Mouse (Mus musculus): ENCODE measurements around the gene Tnfrsf4. TPM values are rescaled to one million over a fixed set of nuclear protein-coding genes. Genes with fewer than 3 reads are reported as not detected.

Gene Tnfrsf4
- polyA plus RNA-seq (2014; fragmentation: Illumina TruSeq; extraction: RNeasy Lipid Tissue Mini Kit (QIAGEN cat#74804); ENCODE audit: low read depth, low replicate concordance) = not detected

DNA sequence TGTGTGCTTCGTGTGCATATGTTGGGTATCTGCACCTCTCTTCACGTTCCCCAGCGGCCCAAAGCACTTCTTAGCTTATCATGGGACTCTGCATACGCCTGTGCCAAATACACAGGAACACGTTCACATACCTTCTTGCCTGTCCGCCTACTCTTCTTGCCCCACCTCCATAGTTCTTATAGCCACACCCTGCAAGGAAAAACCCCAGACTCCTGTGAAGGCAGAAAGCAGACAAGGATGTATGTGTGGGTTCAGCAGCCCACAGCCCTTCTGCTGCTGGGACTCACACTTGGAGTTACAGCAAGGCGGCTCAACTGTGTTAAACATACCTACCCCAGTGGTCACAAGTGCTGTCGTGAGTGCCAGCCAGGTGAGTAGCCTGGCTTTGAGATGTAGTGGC is at the start of gene Tnfrsf4:
Gene Tnfrsf4, plus strand, starts transcription at position 207 of the 400 bp plus-strand sequence.

DNA sequence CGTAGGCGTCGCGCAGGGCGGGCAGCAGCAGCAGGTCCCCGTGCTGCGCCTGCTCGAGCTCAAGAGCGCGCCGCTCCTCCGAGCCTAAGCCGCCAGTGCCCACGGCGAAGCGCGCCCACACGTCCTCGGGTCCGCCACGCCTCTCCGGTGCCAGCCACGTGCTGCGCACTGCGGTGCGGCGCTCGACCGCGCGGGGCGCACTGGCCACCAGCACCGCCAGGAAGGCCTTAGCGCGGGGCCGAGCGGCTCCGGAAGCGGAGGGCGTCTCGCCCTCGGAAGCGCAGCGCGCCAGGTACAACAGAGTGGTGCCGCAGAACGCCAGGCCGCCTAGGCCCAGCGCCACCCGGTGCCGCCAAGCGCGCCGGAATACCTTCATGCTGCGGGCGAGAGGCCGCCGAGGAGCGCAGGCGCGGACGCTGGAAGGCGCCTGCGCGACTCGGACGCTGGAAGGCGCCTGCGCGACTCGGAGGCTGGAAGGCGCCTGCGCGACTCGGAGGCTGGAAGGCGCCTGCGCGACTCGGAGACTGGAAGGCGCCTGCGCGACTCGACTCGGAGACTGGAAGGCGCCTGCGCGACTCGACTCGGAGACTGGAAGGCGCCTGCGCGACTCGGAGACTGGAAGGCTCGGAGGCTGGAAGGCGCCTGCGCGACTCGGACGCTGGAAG is 21.3 kb upstream of the Tnfrsf4 start, which contains the start of the genes B3galt6 and Sdf4:
Gene B3galt6, minus strand, starts transcription at position 409 of the 665 bp plus-strand sequence.
Gene Sdf4, plus strand, starts transcription at position 632 of the 665 bp plus-strand sequence.

DNA sequence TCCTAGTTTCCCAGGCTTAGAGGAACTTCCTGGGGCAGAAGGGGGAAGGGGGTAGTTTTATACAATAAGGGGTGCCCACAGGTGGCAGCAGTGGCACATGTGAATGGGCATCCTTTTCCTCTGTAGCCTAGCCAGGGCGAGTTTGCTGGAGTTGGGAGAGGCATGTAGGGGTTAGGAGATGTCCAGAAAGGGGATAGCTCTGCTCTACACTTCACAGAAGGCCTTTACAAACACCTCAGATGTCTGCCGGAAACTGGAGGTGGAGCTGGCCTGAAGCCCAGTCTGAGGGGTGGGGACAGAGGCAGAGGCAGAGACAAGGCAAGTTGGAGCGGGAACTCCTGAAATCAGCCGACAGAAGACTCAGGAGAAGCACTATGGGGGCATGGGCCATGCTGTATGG is 12.4 kb downstream of the Tnfrsf4 start, which contains the start of gene Tnfrsf18:
Gene Tnfrsf18, plus strand, starts transcription at position 152 of the 400 bp plus-strand sequence.

DNA sequence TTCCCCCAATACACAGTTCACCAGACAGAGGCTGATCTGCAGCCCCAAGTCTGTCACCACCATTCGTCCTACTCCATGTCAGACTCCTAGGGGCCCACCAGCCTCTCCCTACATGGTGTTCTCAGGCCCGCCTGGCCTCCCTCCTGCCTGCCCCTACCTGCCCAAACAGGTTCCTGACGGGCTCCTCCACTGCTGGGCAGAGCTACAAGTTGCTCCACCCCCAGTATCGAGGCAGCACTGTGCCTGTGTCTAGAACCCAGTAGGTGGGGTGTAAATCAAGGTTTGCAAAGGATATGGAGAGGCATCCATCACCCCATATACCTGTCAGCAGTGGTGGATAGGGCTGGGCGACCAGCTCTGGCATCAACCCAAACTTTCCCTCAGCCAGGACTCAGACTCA is 45.6 kb downstream of the Tnfrsf4 start, which contains the start of gene Ttll10:
Gene Ttll10, minus strand, starts transcription at position 154 of the 400 bp plus-strand sequence.

Other genes starting within 250 kb of the Tnfrsf4 start
- gene Vwa1, start 239.1 kb upstream of the Tnfrsf4 start, polyA plus RNA-seq (2014; fragmentation: Illumina TruSeq; extraction: RNeasy Lipid Tissue Mini Kit (QIAGEN cat#74804); ENCODE audit: low read depth, low replicate concordance) = 0.52 TPM
- gene Tmem88b, start 228.0 kb upstream of the Tnfrsf4 start, polyA plus RNA-seq (2014; fragmentation: Illumina TruSeq; extraction: RNeasy Lipid Tissue Mini Kit (QIAGEN cat#74804); ENCODE audit: low read depth, low replicate concordance) = 0.70 TPM
- not detected for gene Ankrd65, start 223.4 kb upstream of the Tnfrsf4 start, polyA plus RNA-seq (2014; fragmentation: Illumina TruSeq; extraction: RNeasy Lipid Tissue Mini Kit (QIAGEN cat#74804); ENCODE audit: low read depth, low replicate concordance)
- gene Mrpl20, start 211.0 kb upstream of the Tnfrsf4 start, polyA plus RNA-seq (2014; fragmentation: Illumina TruSeq; extraction: RNeasy Lipid Tissue Mini Kit (QIAGEN cat#74804); ENCODE audit: low read depth, low replicate concordance) = 89.5 TPM
- 83.8 TPM for gene Ccnl2, start 201.4 kb upstream of the Tnfrsf4 start, polyA plus RNA-seq (2014; fragmentation: Illumina TruSeq; extraction: RNeasy Lipid Tissue Mini Kit (QIAGEN cat#74804); ENCODE audit: low read depth, low replicate concordance)
- gene Aurkaip1, start 182.6 kb upstream of the Tnfrsf4 start, polyA plus RNA-seq (2014; fragmentation: Illumina TruSeq; extraction: RNeasy Lipid Tissue Mini Kit (QIAGEN cat#74804); ENCODE audit: low read depth, low replicate concordance) = 6.2 TPM
- gene Mxra8, start 174.2 kb upstream of the Tnfrsf4 start, polyA plus RNA-seq (2014; fragmentation: Illumina TruSeq; extraction: RNeasy Lipid Tissue Mini Kit (QIAGEN cat#74804); ENCODE audit: low read depth, low replicate concordance) = 58.8 TPM
- gene Dvl1, start 166.4 kb upstream of the Tnfrsf4 start, polyA plus RNA-seq (2014; fragmentation: Illumina TruSeq; extraction: RNeasy Lipid Tissue Mini Kit (QIAGEN cat#74804); ENCODE audit: low read depth, low replicate concordance) = 2.0 TPM
- not detected for gene Tas1r3, start 150.5 kb upstream of the Tnfrsf4 start, polyA plus RNA-seq (2014; fragmentation: Illumina TruSeq; extraction: RNeasy Lipid Tissue Mini Kit (QIAGEN cat#74804); ENCODE audit: low read depth, low replicate concordance)
- 5.8 TPM for gene Cptp, start 144.4 kb upstream of the Tnfrsf4 start, polyA plus RNA-seq (2014; fragmentation: Illumina TruSeq; extraction: RNeasy Lipid Tissue Mini Kit (QIAGEN cat#74804); ENCODE audit: low read depth, low replicate concordance)
- 3.3 TPM for gene Ints11, start 144.3 kb upstream of the Tnfrsf4 start, polyA plus RNA-seq (2014; fragmentation: Illumina TruSeq; extraction: RNeasy Lipid Tissue Mini Kit (QIAGEN cat#74804); ENCODE audit: low read depth, low replicate concordance)
- 1.8 TPM for gene Pusl1, start 122.1 kb upstream of the Tnfrsf4 start, polyA plus RNA-seq (2014; fragmentation: Illumina TruSeq; extraction: RNeasy Lipid Tissue Mini Kit (QIAGEN cat#74804); ENCODE audit: low read depth, low replicate concordance)
- gene Acap3, start 122.0 kb upstream of the Tnfrsf4 start, polyA plus RNA-seq (2014; fragmentation: Illumina TruSeq; extraction: RNeasy Lipid Tissue Mini Kit (QIAGEN cat#74804); ENCODE audit: low read depth, low replicate concordance) = 0.82 TPM
- gene Ube2j2, start 70.0 kb upstream of the Tnfrsf4 start, polyA plus RNA-seq (2014; fragmentation: Illumina TruSeq; extraction: RNeasy Lipid Tissue Mini Kit (QIAGEN cat#74804); ENCODE audit: low read depth, low replicate concordance) = 81.4 TPM
- 8.2 TPM for gene C1qtnf12, start 51.5 kb upstream of the Tnfrsf4 start, polyA plus RNA-seq (2014; fragmentation: Illumina TruSeq; extraction: RNeasy Lipid Tissue Mini Kit (QIAGEN cat#74804); ENCODE audit: low read depth, low replicate concordance)
- 7.2 TPM for gene B3galt6, start 21.2 kb upstream of the Tnfrsf4 start, polyA plus RNA-seq (2014; fragmentation: Illumina TruSeq; extraction: RNeasy Lipid Tissue Mini Kit (QIAGEN cat#74804); ENCODE audit: low read depth, low replicate concordance)
- 205 TPM for gene Sdf4, start 21.0 kb upstream of the Tnfrsf4 start, polyA plus RNA-seq (2014; fragmentation: Illumina TruSeq; extraction: RNeasy Lipid Tissue Mini Kit (QIAGEN cat#74804); ENCODE audit: low read depth, low replicate concordance)
- gene Tnfrsf18, start 12.3 kb downstream of the Tnfrsf4 start, polyA plus RNA-seq (2014; fragmentation: Illumina TruSeq; extraction: RNeasy Lipid Tissue Mini Kit (QIAGEN cat#74804); ENCODE audit: low read depth, low replicate concordance) = not detected
- not detected for gene Ttll10, start 45.6 kb downstream of the Tnfrsf4 start, polyA plus RNA-seq (2014; fragmentation: Illumina TruSeq; extraction: RNeasy Lipid Tissue Mini Kit (QIAGEN cat#74804); ENCODE audit: low read depth, low replicate concordance)
- gene 9430015G10Rik, start 96.1 kb downstream of the Tnfrsf4 start, polyA plus RNA-seq (2014; fragmentation: Illumina TruSeq; extraction: RNeasy Lipid Tissue Mini Kit (QIAGEN cat#74804); ENCODE audit: low read depth, low replicate concordance) = 2.3 TPM
- not detected for gene Rnf223, start 116.7 kb downstream of the Tnfrsf4 start, polyA plus RNA-seq (2014; fragmentation: Illumina TruSeq; extraction: RNeasy Lipid Tissue Mini Kit (QIAGEN cat#74804); ENCODE audit: low read depth, low replicate concordance)
- 7.5 TPM for gene Agrn, start 183.6 kb downstream of the Tnfrsf4 start, polyA plus RNA-seq (2014; fragmentation: Illumina TruSeq; extraction: RNeasy Lipid Tissue Mini Kit (QIAGEN cat#74804); ENCODE audit: low read depth, low replicate concordance)
- not detected for gene Isg15, start 187.0 kb downstream of the Tnfrsf4 start, polyA plus RNA-seq (2014; fragmentation: Illumina TruSeq; extraction: RNeasy Lipid Tissue Mini Kit (QIAGEN cat#74804); ENCODE audit: low read depth, low replicate concordance)
- 0.41 TPM for gene AW011738, start 189.5 kb downstream of the Tnfrsf4 start, polyA plus RNA-seq (2014; fragmentation: Illumina TruSeq; extraction: RNeasy Lipid Tissue Mini Kit (QIAGEN cat#74804); ENCODE audit: low read depth, low replicate concordance)
- 1.1 TPM for gene Perm1, start 202.0 kb downstream of the Tnfrsf4 start, polyA plus RNA-seq (2014; fragmentation: Illumina TruSeq; extraction: RNeasy Lipid Tissue Mini Kit (QIAGEN cat#74804); ENCODE audit: low read depth, low replicate concordance)
- gene Plekhn1, start 221.0 kb downstream of the Tnfrsf4 start, polyA plus RNA-seq (2014; fragmentation: Illumina TruSeq; extraction: RNeasy Lipid Tissue Mini Kit (QIAGEN cat#74804); ENCODE audit: low read depth, low replicate concordance) = 1.8 TPM
- 6.1 TPM for gene Noc2l, start 222.2 kb downstream of the Tnfrsf4 start, polyA plus RNA-seq (2014; fragmentation: Illumina TruSeq; extraction: RNeasy Lipid Tissue Mini Kit (QIAGEN cat#74804); ENCODE audit: low read depth, low replicate concordance)
- not detected for gene Samd11, start 241.8 kb downstream of the Tnfrsf4 start, polyA plus RNA-seq (2014; fragmentation: Illumina TruSeq; extraction: RNeasy Lipid Tissue Mini Kit (QIAGEN cat#74804); ENCODE audit: low read depth, low replicate concordance)